Mouse (Mus musculus): ENCODE results near the gene Sox10. TPM values are rescaled to one million over a fixed set of nuclear protein-coding genes. Genes with fewer than 3 reads are reported as not detected.

The Sox10 gene
- polyA plus RNA-seq, 2 experiments from 2014 or later: not detected

GRCm38 (mm10) chr15:79152709-79153108, 12.3 kb downstream of the Sox10 start:
- no peak for ATAC-seq

DNA sequence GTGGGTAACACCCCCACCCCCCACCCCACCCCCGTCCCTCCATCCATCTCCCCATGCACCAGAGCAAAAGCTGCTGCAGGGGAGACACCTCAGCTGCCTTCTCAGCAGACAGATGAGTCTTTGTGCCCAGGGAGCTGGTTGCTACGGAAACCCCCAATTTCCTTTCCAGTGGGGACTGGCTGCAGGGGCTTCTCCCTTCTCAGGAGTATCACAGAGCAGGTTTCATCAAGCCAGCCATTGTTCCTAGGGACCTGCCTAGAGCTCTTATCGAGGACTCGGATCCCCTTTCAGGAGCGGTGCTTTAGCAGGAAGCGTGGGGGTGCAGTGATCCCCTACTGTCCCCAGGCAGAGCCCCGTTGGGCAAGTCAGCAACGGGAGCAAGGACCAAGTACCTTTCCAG, 13.2 kb downstream of the Sox10 start:
- ATAC-seq: no peak

DNA sequence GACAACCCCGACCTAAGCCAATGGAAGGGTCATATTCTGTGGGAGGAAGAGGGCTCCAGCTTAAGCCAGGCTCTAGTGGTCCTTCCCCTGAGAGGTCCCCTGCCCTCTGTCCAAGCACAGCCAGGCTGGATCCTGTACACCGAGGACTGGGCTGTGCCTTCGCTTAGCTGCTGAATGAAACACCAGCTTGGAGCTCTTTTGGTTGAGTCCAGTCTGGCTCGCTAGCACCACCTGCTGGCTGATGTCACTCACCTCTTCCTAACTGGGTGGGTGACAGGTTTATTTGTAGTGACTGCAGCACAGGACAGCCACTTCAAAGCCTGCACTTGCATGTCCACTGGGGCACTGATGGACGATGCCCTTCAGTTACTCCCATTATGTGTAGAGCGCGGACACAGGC, 16.5 kb downstream of the Sox10 start:
- ATAC-seq: peak; percentile 67

GRCm38 (mm10) chr15:79145522-79145921, 19.5 kb downstream of the Sox10 start:
- ATAC-seq: no peak

GRCm38 (mm10) chr15:79144021-79144420, 21.0 kb downstream of the Sox10 start:
- ATAC-seq: no peak

DNA sequence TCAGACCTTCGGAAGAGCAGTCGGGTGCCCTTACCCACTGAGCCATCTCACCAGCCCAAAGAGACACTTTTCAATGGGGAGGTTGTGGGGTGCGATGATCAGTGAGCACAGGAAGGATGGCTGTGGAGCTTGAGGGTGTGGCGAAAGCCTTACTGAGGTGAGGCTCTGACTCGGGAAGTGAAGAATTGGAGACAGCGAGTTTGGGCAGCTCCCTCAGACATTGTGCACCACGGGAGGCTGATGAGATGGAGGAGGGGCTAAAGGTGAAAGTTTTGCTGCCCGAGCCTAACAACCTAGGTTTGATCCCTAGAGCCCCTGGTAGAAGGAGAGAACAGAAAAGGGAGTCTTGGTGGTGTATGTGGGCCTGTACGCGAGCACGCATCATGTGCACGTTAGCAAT, 21.7 kb downstream of the Sox10 start:
- no peak for ATAC-seq

DNA sequence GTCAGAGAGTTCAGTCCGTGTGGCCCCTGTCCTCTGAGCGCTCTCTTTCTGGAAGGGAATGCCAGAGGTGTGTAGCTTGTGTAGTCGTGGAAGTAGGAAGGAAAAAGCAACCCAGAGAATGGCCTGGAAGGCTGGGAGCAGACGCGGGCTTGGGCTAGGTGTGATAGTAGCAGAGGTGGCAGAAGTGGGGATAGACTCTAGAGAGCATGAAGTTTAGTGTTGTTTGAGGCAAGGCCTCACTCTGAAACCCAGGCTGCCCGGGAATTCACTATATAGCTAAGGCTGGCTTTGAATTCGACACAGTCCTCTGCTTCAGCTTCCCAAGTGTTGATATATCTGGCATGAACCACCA, 23.5 kb downstream of the Sox10 start:
- ATAC-seq: peak; percentile 40

- peak; percentile 88 for ATAC-seq
Observed at GRCm38 (mm10) chr15:79140866-79141565, 24.0 kb downstream of the Sox10 start, which contains the start of the genes Polr2f and 1700088E04Rik. TSS of gene Polr2f (plus strand) at chr15:79141009. TSS of gene 1700088E04Rik (minus strand) at chr15:79141253.

- peak; percentile 22 for ATAC-seq
Observed at GRCm38 (mm10) chr15:79139640-79140039, 25.4 kb downstream of the Sox10 start.

GRCm38 (mm10) chr15:79135783-79136575, 29.1 kb downstream of the Sox10 start:
- ATAC-seq: no peak

DNA sequence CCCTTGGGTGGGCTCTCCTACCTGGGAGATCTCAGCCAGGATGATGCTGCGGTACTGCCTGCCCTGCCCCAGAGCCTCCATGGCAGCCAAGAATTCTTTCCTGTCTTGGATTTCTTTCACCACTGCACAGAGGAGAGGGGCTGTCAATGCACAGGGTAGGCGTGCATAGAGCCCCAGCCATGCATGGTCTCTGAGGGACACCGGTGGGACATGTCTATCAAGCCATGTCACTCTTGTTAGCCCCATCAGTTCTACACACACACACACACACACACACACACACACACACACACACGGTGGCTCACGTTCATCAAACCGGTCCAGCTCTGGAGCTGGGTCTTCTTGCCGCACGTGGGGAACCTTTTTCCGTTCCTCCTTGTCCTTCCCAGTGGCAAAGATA, 29.7 kb downstream of the Sox10 start:
- no peak for ATAC-seq

DNA sequence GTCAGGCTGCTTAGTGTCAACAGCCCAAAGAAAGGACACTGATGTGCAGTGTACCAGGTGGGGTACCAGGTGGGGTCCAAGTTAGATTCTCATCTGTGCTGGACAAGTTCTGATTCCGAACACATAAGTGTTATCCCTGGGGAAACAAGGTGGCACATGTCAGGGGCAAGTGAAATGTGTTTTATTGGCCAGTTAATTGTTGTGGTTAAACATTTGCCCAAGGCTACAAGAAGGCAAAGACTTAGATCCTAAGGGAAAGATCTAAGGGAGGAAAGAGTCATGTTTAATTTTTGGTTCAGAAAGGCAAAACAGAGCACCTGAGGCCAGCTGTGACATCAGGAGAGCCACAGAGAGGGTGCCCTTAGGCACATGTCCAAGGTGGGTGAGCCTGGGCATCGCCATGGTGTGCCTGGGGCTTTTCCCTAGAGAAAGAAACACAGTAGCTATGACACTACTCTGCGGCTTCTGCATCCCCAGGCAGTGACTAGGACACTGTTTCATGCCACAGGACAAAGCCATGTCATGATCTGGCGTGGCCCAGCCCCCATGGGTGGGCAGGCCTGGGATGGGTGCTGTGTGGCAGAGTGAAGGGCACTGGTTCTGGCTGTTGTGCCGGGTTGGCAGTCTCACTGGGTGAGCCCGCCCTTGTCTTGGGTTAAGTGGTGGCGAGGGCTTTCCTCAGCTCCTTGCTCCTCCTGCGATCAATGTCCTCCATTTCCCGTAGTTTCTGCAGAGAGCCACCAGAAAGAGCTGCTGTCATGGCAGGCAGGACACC, 30.4 kb downstream of the Sox10 start:
- no peak for ATAC-seq

DNA sequence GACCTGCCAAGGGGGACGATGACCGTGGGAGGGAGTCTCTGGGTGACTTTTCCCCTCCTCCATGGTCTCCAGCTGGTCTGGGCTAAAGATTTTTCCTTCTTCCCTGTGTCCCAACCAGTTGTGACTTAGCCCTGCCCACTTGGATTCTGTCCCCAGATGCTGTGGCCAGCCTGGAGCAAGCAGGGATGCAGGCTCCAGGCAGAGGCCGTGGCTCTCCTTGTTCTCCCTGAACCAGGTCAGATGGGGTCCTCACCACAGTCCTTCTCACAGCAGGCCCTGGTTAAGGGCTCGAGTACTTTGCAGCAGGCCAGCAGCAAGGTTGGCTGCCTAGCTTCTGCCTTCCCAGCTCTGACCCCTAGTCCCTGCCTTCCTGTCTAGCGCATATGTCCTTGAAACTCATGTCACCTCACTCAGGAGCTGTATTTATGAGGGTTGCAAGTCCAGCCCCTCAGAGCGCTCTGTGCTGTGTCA, 31.8 kb downstream of the Sox10 start:
- no peak for ATAC-seq

DNA sequence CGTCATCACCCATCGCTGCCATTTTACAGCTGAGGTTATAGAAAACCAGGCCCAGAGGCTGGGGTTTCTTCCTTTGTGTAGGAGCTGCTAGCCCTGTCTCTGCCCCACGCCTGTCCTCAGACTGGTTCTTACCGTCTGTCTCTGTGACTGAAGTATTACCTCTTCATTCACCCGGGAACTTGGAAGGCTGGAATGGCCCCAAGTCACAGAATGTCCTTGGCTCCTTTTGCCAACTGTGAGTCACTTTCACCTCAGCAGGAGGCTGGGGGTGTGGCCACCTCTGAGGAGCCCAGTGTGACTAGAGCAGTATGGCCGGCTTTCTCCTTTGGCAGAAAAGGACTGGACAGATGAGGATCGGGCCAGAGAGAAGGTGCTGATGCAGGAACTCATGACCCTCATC, 33.6 kb downstream of the Sox10 start:
- no peak for ATAC-seq

DNA sequence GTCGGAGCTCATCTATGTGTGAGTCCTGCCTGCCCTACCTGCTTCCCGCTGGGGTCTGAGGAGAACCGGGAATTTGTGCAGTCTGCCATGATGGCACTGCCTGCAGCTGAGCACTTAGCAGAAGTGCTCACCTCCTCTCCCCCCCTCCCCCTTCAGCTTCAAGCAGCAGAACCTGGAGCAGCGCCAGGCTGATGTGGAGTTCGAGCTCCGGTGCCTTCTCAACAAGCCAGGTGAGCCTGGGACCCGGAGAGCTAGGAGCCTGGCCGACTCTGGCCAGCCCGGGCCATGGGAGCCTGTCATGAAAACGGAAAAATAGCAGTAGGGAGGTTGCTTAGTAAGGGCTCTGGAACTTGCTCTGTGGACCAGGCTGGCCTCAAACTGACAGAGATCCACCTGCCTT, 34.3 kb downstream of the Sox10 start:
- ATAC-seq: no peak

GRCm38 (mm10) chr15:79129311-79129710, 35.7 kb downstream of the Sox10 start:
- ATAC-seq: no peak

DNA sequence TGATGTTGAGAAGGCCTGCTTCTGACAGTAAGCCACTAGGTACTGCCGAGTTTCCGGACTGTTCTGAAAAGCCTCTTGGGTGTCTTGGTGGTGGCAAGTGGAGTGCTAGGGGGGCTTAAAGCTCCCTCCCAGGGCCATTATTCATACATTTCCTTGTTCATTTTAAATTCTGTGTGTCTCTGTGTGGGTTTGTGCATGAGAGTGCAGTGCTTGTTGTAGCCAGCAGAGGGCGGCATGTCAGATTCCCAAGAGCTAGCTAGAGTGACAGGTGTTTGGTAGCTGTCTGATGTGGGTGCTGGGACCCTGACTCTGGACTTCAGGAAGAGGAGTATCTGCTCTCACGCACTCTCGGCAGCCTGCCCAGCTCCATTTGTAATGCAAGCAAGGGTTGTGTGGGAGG, 36.8 kb downstream of the Sox10 start:
- ATAC-seq: no peak

- no peak for ATAC-seq
Observed at GRCm38 (mm10) chr15:79127101-79127500, 37.9 kb downstream of the Sox10 start.

DNA sequence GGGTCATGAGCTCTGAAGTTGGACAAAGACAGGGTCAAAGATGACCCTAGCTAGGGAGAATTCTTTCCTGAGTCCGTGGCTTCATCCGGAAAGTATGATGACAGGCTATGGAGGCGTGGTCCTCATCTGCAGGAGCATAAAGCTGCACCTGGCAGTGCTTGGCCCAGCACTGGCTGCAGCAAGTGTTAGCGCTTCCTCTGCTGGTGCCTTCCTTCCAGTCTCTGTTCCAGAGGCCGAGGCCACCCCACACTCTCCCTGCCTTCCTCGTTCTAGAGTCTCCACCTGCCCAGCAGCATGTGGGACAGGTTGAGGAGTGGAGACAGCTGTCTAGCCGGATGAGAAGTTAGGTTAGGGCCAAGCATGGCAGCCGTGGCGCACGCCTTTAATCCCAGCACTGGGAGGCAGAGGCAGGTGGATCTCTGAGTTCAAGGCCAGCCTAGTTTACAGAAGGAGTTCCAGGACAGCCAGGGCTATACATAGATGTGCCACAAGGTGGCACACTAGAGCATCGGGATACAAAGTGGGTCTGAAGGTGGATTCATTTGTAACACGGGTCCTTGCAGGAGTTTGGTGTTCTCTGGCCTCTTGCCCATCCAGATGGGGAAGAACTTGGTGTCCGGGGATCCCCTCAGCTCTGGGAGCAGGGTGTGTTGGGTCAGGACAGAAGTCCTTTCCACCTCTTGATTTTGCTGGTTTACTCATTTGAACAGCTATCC, 38.7 kb downstream of the Sox10 start:
- ATAC-seq: peak; percentile 39

GRCm38 (mm10) chr15:79124331-79124875, 40.6 kb downstream of the Sox10 start:
- ATAC-seq: no peak

DNA sequence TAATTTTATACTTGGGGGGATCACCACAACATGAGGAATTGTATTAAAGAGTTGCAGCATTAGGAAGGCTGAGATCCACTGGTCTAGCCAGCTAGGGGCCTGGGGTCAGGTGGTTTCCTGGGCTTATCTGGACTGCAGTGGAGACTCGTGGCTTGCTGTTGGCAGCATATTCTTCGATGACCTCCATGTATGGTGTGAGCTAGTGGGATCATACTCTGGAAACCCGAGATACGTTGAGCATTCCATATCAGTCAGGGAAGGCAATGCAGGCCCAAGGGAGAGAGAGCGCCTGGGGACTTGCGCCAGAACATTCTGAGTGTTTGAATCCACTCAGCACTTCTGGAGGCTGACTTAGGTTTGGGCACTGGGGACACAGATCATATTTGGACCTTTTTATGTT, 41.3 kb downstream of the Sox10 start:
- ATAC-seq: no peak

GRCm38 (mm10) chr15:79122546-79122945, 42.5 kb downstream of the Sox10 start:
- ATAC-seq: no peak

Data from CD4-positive, CD25-positive, alpha-beta regulatory T cell, adult 4 months (primary cell).